Mouse (Mus musculus): ENCODE measurements at regions not wholly inside any gene's neighbourhood (a gene's known extent, or its start where the extent isn't known, plus 50 kb on each side); places are given as distances from the start of the nearest gene placed in this dataset.
"Not testable (repeated sequence)": the region's sequence is repeated elsewhere in the genome, so short reads cannot be mapped to it uniquely, and the experiment has no call there.

DNA sequence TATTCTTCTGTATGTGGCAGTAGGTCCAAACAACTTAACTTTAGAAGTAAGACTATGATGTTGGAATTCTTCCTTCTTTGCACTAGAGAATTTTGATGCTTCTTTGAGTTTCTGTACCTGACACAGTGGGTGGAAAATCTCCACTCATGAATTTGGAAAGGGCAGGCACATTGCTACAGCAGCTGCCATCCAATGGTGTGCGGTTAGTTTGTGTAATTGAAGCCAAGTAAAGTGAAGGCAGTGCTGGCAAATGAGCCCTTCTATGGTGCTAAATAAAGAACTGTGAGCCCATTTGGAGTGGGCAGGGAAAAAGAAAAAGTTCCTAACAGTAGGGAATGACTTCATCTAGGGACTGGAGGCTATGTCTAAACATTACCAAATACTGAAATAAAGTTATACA, 3583.4 kb downstream of the 9330182O14Rik start:
- Histone ChIP-seq H3K27ac (ENCODE audit: insufficient read depth, low read length) (no peak overlapping the region), H3K27me3 (ENCODE audit: control insufficient read depth, insufficient read depth, low read length) (no peaks in the 10 kb centered on the region), H3K4me3 (replicated peaks; ENCODE audit: insufficient read depth, low read depth, low read length) (no peak overlapping the region), H3K4me1 (ENCODE audit: control insufficient read depth, insufficient read depth, low read length) (no peaks in the 10 kb centered on the region)
- WGBS: 55% methylated on average over 1 of the region's 1 CpGs
- TF ChIP-seq CTCF (IDR thresholded peaks at IDR 0.05; ENCODE audit: borderline replicate concordance, insufficient read depth, low read depth, low read length): no peak
- TF ChIP-seq POLR2A (IDR thresholded peaks at IDR 0.05; ENCODE audit: borderline replicate concordance, insufficient read depth, low read length): no peak
- no peak for DNase-seq

GRCm38 (mm10) chr15:43720916-43721315, 3586.8 kb downstream of the 9330182O14Rik start:
- no peak for DNase-seq
- H3K4me1 ChIP-seq (ENCODE audit: control insufficient read depth, insufficient read depth, low read length): no peaks in the 10 kb centered on the region
- H3K27me3 ChIP-seq (ENCODE audit: control insufficient read depth, insufficient read depth, low read length): no peaks in the 10 kb centered on the region
- WGBS: 79% methylated on average over 1 of the region's 1 CpGs
- TF ChIP-seq CTCF (IDR thresholded peaks at IDR 0.05; ENCODE audit: borderline replicate concordance, insufficient read depth, low read depth, low read length): no peak
- TF ChIP-seq POLR2A (IDR thresholded peaks at IDR 0.05; ENCODE audit: borderline replicate concordance, insufficient read depth, low read length): no peak
- no peak overlapping the region for H3K27ac ChIP-seq (ENCODE audit: insufficient read depth, low read length)
- H3K4me3 ChIP-seq (replicated peaks; ENCODE audit: insufficient read depth, low read depth, low read length): no peak overlapping the region

GRCm38 (mm10) chr15:43735697-43736096, 3601.5 kb downstream of the 9330182O14Rik start:
- WGBS: 60% methylated on average over 3 of the region's 3 CpGs
- Histone ChIP-seq H3K4me3 (replicated peaks; ENCODE audit: insufficient read depth, low read depth, low read length) (no peak overlapping the region), H3K27me3 (ENCODE audit: control insufficient read depth, insufficient read depth, low read length) (no peaks in the 10 kb centered on the region), H3K4me1 (ENCODE audit: control insufficient read depth, insufficient read depth, low read length) (no peaks in the 10 kb centered on the region), H3K27ac (ENCODE audit: insufficient read depth, low read length) (no peak overlapping the region)
- TF ChIP-seq POLR2A (IDR thresholded peaks at IDR 0.05; ENCODE audit: borderline replicate concordance, insufficient read depth, low read length): no peak
- no peak for TF ChIP-seq CTCF (IDR thresholded peaks at IDR 0.05; ENCODE audit: borderline replicate concordance, insufficient read depth, low read depth, low read length)
- no peak for DNase-seq

DNA sequence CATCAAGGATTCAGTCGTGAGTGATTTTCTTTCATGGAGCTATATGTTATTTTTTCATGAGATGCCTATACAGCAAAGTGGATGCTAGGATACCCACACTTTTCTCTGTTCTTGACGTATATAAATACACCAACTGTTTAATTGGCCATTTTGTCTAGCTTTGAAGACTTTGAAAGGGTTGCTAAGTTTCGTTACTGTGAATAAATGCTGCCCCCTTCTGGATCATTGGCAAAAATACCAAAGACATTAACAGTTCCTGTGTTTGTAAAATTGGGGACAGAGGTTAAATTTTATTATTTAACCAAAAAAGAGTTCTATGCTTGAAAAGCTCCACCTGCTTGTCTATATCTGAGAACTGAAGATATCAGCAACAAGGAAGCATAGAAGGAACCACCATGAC, 3624.1 kb downstream of the 9330182O14Rik start:
- no peak overlapping the region for H3K4me3 ChIP-seq (replicated peaks; ENCODE audit: insufficient read depth, low read depth, low read length)
- H3K27me3 ChIP-seq (ENCODE audit: control insufficient read depth, insufficient read depth, low read length): no peaks in the 10 kb centered on the region
- no peaks in the 10 kb centered on the region for H3K4me1 ChIP-seq (ENCODE audit: control insufficient read depth, insufficient read depth, low read length)
- 24% methylated on average over 3 of the region's 3 CpGs for WGBS
- no peak overlapping the region for H3K27ac ChIP-seq (ENCODE audit: insufficient read depth, low read length)
- DNase-seq: no peak
- TF ChIP-seq CTCF (IDR thresholded peaks at IDR 0.05; ENCODE audit: borderline replicate concordance, insufficient read depth, low read depth, low read length) (0 out of 2 replicates have a peak, but pooled peaks have one; percentile 11), POLR2A (IDR thresholded peaks at IDR 0.05; ENCODE audit: borderline replicate concordance, insufficient read depth, low read length) (no peak)

GRCm38 (mm10) chr15:43764606-43765005, 3630.4 kb downstream of the 9330182O14Rik start:
- TF ChIP-seq CTCF (IDR thresholded peaks at IDR 0.05; ENCODE audit: borderline replicate concordance, insufficient read depth, low read depth, low read length) (no peak), POLR2A (IDR thresholded peaks at IDR 0.05; ENCODE audit: borderline replicate concordance, insufficient read depth, low read length) (no peak)
- no peaks in the 10 kb centered on the region for H3K4me1 ChIP-seq (ENCODE audit: control insufficient read depth, insufficient read depth, low read length)
- DNase-seq: no peak
- H3K27me3 ChIP-seq (ENCODE audit: control insufficient read depth, insufficient read depth, low read length): no peaks in the 10 kb centered on the region
- no peak overlapping the region for H3K4me3 ChIP-seq (replicated peaks; ENCODE audit: insufficient read depth, low read depth, low read length)
- 23% methylated on average over 2 of the region's 2 CpGs for WGBS
- H3K27ac ChIP-seq (ENCODE audit: insufficient read depth, low read length): no peak overlapping the region

- H3K4me3 ChIP-seq (replicated peaks; ENCODE audit: insufficient read depth, low read depth, low read length): no peak overlapping the region
- TF ChIP-seq CTCF (IDR thresholded peaks at IDR 0.05; ENCODE audit: borderline replicate concordance, insufficient read depth, low read depth, low read length): no peak; the same call in 1 of the 2 replicates
- no peaks in the 10 kb centered on the region for H3K4me1 ChIP-seq (ENCODE audit: control insufficient read depth, insufficient read depth, low read length)
- WGBS: 38% methylated on average over 3 of the region's 3 CpGs
- peak in 1 of 2 experiments; percentile 6 for DNase-seq
- no peaks in the 10 kb centered on the region for H3K27me3 ChIP-seq (ENCODE audit: control insufficient read depth, insufficient read depth, low read length)
- no peak overlapping the region for H3K27ac ChIP-seq (ENCODE audit: insufficient read depth, low read length)
Observed at GRCm38 (mm10) chr15:43772718-43773117, 3638.6 kb downstream of the 9330182O14Rik start.

DNA sequence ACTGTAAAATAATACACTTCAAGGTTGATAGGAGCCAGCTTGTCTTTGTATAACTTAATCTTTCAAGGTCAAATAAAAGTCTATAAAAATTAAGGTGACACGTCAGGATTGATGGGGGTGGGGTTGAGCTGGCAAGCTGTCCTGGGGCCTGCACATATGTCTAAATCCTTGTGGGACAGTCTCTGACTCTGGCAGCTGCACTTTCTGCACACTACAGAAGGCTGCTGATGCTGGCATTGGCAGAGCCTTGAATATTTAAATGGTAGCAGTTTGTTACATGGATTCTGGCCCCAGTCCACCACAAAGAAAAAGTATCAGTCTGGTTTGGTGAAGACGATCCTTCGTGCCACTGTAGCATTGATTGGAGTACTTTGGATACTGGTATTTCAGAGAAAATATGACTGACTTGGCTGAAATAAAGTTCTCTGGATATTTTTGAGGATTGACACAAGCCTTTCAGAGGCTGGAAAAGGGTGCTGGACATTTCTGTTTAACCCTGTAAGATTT, 3648.0 kb downstream of the 9330182O14Rik start:
- WGBS: 10% methylated on average over 3 of the region's 3 CpGs
- not testable (repeated sequence) for H3K4me1 ChIP-seq (ENCODE audit: control insufficient read depth, insufficient read depth, low read length); H3K27me3 ChIP-seq (ENCODE audit: control insufficient read depth, insufficient read depth, low read length); H3K4me3 ChIP-seq (replicated peaks; ENCODE audit: insufficient read depth, low read depth, low read length); H3K27ac ChIP-seq (ENCODE audit: insufficient read depth, low read length); DNase-seq

GRCm38 (mm10) chr15:43784171-43784570, 3650.0 kb downstream of the 9330182O14Rik start:
- DNase-seq: no peak
- no peaks in the 10 kb centered on the region for H3K4me1 ChIP-seq (ENCODE audit: control insufficient read depth, insufficient read depth, low read length)
- H3K27ac ChIP-seq (ENCODE audit: insufficient read depth, low read length): no peak overlapping the region
- 81% methylated on average over 3 of the region's 3 CpGs for WGBS
- TF ChIP-seq POLR2A (IDR thresholded peaks at IDR 0.05; ENCODE audit: borderline replicate concordance, insufficient read depth, low read length): no peak
- no peak for TF ChIP-seq CTCF (IDR thresholded peaks at IDR 0.05; ENCODE audit: borderline replicate concordance, insufficient read depth, low read depth, low read length)
- H3K27me3 ChIP-seq (ENCODE audit: control insufficient read depth, insufficient read depth, low read length): no peaks in the 10 kb centered on the region
- no peak overlapping the region for H3K4me3 ChIP-seq (replicated peaks; ENCODE audit: insufficient read depth, low read depth, low read length)

All from cerebellum, adult 2 months (tissue).